Mouse (Mus musculus): ENCODE measurements at regions not wholly inside any gene's neighbourhood (a gene's known extent, or its start where the extent isn't known, plus 50 kb on each side); places are given as distances from the start of the nearest gene placed in this dataset.

- Histone ChIP-seq H3K27ac (ENCODE audit: low read length) (no peak overlapping the region), H3K4me1 (ENCODE audit: control insufficient read depth, insufficient read depth, low read length) (no peaks in the 10 kb centered on the region), H3K9me3 (ENCODE audit: control insufficient read depth, low read length) (no peaks in the 10 kb centered on the region), H3K4me3 (ENCODE audit: low read length) (no peak overlapping the region), H3K27me3 (replicated peaks; ENCODE audit: control insufficient read depth, insufficient read depth, low read length) (no peaks in the 10 kb centered on the region), H3K36me3 (ENCODE audit: control insufficient read depth, insufficient read depth, low read length) (no peaks in the 10 kb centered on the region), H3K4me2 (ENCODE audit: low read depth, low read length) (no peak overlapping the region), H3K9ac (ENCODE audit: low read depth, low read length) (no peak overlapping the region)
- 55% methylated on average over 1 of the region's 1 CpGs for whole genome bisulfite sequencing
- no peak for ATAC-seq
These were observed 369.0 kb upstream of the Klf6 start for GRCm38 (mm10) chr13:5492266-5492665.

DNA sequence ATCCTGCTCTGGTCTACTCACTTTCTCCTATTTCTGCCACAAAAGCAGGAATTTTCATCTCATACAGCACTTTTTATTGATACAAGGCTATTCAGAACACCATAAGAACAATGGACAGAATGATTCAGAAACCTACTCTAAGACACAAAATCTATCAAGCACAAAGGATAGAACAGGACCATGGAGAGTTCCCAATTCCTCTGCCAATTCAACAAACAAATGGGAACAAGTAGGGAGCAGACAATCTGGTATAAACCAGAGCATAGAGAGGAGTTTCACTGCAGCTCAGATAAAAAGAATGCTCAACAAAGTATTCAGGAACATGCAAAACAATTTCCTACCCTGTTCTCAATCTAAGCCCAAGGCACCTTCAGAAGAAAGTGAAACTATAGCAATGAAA is 363.7 kb upstream of the Klf6 start:
- H3K9me3 ChIP-seq (ENCODE audit: control insufficient read depth, low read length) = no peaks in the 10 kb centered on the region
- no peak overlapping the region for H3K4me3 ChIP-seq (ENCODE audit: low read length)
- no peaks in the 10 kb centered on the region for H3K4me1 ChIP-seq (ENCODE audit: control insufficient read depth, insufficient read depth, low read length)
- no peaks in the 10 kb centered on the region for H3K36me3 ChIP-seq (ENCODE audit: control insufficient read depth, insufficient read depth, low read length)
- H3K27ac ChIP-seq (ENCODE audit: low read length) = no peak overlapping the region
- no peak for ATAC-seq
- no peaks in the 10 kb centered on the region for H3K27me3 ChIP-seq (replicated peaks; ENCODE audit: control insufficient read depth, insufficient read depth, low read length)
- no peak overlapping the region for H3K4me2 ChIP-seq (ENCODE audit: low read depth, low read length)
- no peak overlapping the region for H3K9ac ChIP-seq (ENCODE audit: low read depth, low read length)

DNA sequence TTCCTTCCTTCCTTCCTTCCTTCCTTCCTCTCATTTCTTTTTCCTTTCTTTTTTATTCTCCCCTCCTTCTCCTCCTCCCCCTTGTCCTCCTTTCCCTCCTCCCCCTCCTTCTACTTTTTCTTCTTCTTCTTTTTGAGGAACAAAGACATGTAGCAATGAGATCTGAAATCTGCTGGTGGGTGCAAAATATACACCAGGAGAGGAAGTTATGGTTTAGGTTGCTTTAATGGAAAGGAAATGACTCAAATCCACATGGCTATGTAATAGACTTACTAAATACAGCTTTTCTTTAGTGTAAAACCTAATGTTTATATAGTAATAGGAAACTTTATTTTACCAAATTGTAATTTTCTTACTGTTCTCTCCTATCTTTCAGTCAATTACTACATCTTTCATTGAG is 349.5 kb upstream of the Klf6 start:
- no peaks in the 10 kb centered on the region for H3K36me3 ChIP-seq (ENCODE audit: control insufficient read depth, insufficient read depth, low read length)
- no peaks in the 10 kb centered on the region for H3K9me3 ChIP-seq (ENCODE audit: control insufficient read depth, low read length)
- no peaks in the 10 kb centered on the region for H3K4me1 ChIP-seq (ENCODE audit: control insufficient read depth, insufficient read depth, low read length)
- no peak for ATAC-seq
- H3K9ac ChIP-seq (ENCODE audit: low read depth, low read length) = no peak overlapping the region
- H3K4me2 ChIP-seq (ENCODE audit: low read depth, low read length) = no peak overlapping the region
- no peak overlapping the region for H3K4me3 ChIP-seq (ENCODE audit: low read length)
- no peak overlapping the region for H3K27ac ChIP-seq (ENCODE audit: low read length)
- no peaks in the 10 kb centered on the region for H3K27me3 ChIP-seq (replicated peaks; ENCODE audit: control insufficient read depth, insufficient read depth, low read length)

- Histone ChIP-seq H3K27ac (ENCODE audit: low read length) (no peak overlapping the region), H3K4me3 (ENCODE audit: low read length) (no peak overlapping the region), H3K27me3 (replicated peaks; ENCODE audit: control insufficient read depth, insufficient read depth, low read length) (no peaks in the 10 kb centered on the region), H3K4me2 (ENCODE audit: low read depth, low read length) (no peak overlapping the region), H3K36me3 (ENCODE audit: control insufficient read depth, insufficient read depth, low read length) (no peaks in the 10 kb centered on the region), H3K4me1 (ENCODE audit: control insufficient read depth, insufficient read depth, low read length) (no peaks in the 10 kb centered on the region), H3K9ac (ENCODE audit: low read depth, low read length) (no peak overlapping the region), H3K9me3 (ENCODE audit: control insufficient read depth, low read length) (no peaks in the 10 kb centered on the region)
- no peak for ATAC-seq
- 65% methylated on average over 2 of the region's 2 CpGs for WGBS
These were observed 345.7 kb upstream of the Klf6 start for GRCm38 (mm10) chr13:5515552-5515951.

DNA sequence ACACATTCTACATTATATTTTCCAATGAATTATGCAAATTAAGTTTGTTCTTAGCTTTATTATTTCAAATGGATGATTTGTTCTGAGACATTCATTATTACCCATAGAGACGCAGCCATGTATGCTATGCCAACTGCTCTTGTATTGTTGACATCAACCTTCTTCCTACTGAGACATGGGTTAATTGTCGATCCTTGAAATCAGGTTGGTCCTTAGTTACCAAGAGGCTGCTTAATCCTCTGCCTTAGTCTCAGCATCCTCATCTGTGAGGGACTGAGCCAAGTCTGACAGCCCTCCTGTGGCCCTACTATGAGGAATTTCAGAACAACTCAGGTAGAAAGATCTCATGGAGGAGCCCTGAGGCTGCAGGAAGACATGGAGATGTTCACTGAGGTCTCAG is 345.2 kb upstream of the Klf6 start:
- no peak overlapping the region for H3K4me3 ChIP-seq (ENCODE audit: low read length)
- H3K36me3 ChIP-seq (ENCODE audit: control insufficient read depth, insufficient read depth, low read length) = no peaks in the 10 kb centered on the region
- WGBS = 90% methylated on average over 2 of the region's 2 CpGs
- no peaks in the 10 kb centered on the region for H3K4me1 ChIP-seq (ENCODE audit: control insufficient read depth, insufficient read depth, low read length)
- H3K27me3 ChIP-seq (replicated peaks; ENCODE audit: control insufficient read depth, insufficient read depth, low read length) = no peaks in the 10 kb centered on the region
- ATAC-seq = no peak
- H3K4me2 ChIP-seq (ENCODE audit: low read depth, low read length) = no peak overlapping the region
- no peak overlapping the region for H3K27ac ChIP-seq (ENCODE audit: low read length)
- H3K9ac ChIP-seq (ENCODE audit: low read depth, low read length) = no peak overlapping the region
- H3K9me3 ChIP-seq (ENCODE audit: control insufficient read depth, low read length) = no peaks in the 10 kb centered on the region

GRCm38 (mm10) chr13:5519181-5519580 is 342.1 kb upstream of the Klf6 start:
- H3K4me2 ChIP-seq (ENCODE audit: low read depth, low read length) = no peak overlapping the region
- no peak overlapping the region for H3K4me3 ChIP-seq (ENCODE audit: low read length)
- no peak overlapping the region for H3K9ac ChIP-seq (ENCODE audit: low read depth, low read length)
- H3K27me3 ChIP-seq (replicated peaks; ENCODE audit: control insufficient read depth, insufficient read depth, low read length) = no peaks in the 10 kb centered on the region
- no peak overlapping the region for H3K27ac ChIP-seq (ENCODE audit: low read length)
- 89% methylated on average over 1 of the region's 1 CpGs for WGBS
- no peak for ATAC-seq
- H3K36me3 ChIP-seq (ENCODE audit: control insufficient read depth, insufficient read depth, low read length) = no peaks in the 10 kb centered on the region
- H3K4me1 ChIP-seq (ENCODE audit: control insufficient read depth, insufficient read depth, low read length) = no peaks in the 10 kb centered on the region
- no peaks in the 10 kb centered on the region for H3K9me3 ChIP-seq (ENCODE audit: control insufficient read depth, low read length)

- Histone ChIP-seq H3K36me3 (ENCODE audit: control insufficient read depth, insufficient read depth, low read length) (no peaks in the 10 kb centered on the region), H3K4me2 (ENCODE audit: low read depth, low read length) (no peak overlapping the region), H3K9ac (ENCODE audit: low read depth, low read length) (no peak overlapping the region), H3K9me3 (ENCODE audit: control insufficient read depth, low read length) (no peaks in the 10 kb centered on the region), H3K4me1 (ENCODE audit: control insufficient read depth, insufficient read depth, low read length) (no peaks in the 10 kb centered on the region), H3K4me3 (ENCODE audit: low read length) (no peak overlapping the region), H3K27me3 (replicated peaks; ENCODE audit: control insufficient read depth, insufficient read depth, low read length) (no peaks in the 10 kb centered on the region), H3K27ac (ENCODE audit: low read length) (no peak overlapping the region)
- WGBS = 46% methylated on average over 1 of the region's 1 CpGs
- ATAC-seq = no peak
These were observed 341.7 kb upstream of the Klf6 start for GRCm38 (mm10) chr13:5519600-5519999.

DNA sequence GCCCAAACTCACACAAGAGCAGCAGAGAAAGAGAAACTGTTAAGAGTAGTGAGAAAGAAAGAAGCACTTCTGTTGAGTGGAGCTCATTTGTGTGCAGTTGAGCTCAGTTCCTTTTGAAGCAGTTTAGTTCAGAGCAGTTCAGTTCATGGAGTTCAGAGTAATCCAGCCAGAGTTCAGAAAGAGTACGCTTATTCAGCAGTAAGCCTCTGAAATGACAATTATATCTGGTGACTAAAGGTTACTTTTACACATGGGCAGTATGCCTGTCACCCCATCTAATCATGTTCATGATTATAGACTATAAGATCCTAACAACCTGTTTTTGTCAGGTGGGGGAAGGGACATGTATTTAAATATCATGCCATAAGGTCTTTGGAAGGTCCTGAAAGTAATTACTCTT is 333.9 kb upstream of the Klf6 start:
- no peak overlapping the region for H3K9ac ChIP-seq (ENCODE audit: low read depth, low read length)
- no peaks in the 10 kb centered on the region for H3K9me3 ChIP-seq (ENCODE audit: control insufficient read depth, low read length)
- no peak overlapping the region for H3K4me2 ChIP-seq (ENCODE audit: low read depth, low read length)
- no peaks in the 10 kb centered on the region for H3K36me3 ChIP-seq (ENCODE audit: control insufficient read depth, insufficient read depth, low read length)
- ATAC-seq = no peak
- H3K27ac ChIP-seq (ENCODE audit: low read length) = no peak overlapping the region
- H3K4me3 ChIP-seq (ENCODE audit: low read length) = no peak overlapping the region
- H3K27me3 ChIP-seq (replicated peaks; ENCODE audit: control insufficient read depth, insufficient read depth, low read length) = no peaks in the 10 kb centered on the region
- H3K4me1 ChIP-seq (ENCODE audit: control insufficient read depth, insufficient read depth, low read length) = no peaks in the 10 kb centered on the region
- 70% methylated on average over 1 of the region's 1 CpGs for WGBS

GRCm38 (mm10) chr13:5540321-5540720 is 321.0 kb upstream of the Klf6 start:
- Histone ChIP-seq H3K4me3 (ENCODE audit: low read length) (no peak overlapping the region), H3K9ac (ENCODE audit: low read depth, low read length) (no peak overlapping the region), H3K4me2 (ENCODE audit: low read depth, low read length) (no peak overlapping the region), H3K36me3 (ENCODE audit: control insufficient read depth, insufficient read depth, low read length) (no peaks in the 10 kb centered on the region), H3K4me1 (ENCODE audit: control insufficient read depth, insufficient read depth, low read length) (no peaks in the 10 kb centered on the region), H3K9me3 (ENCODE audit: control insufficient read depth, low read length) (no peaks in the 10 kb centered on the region), H3K27me3 (replicated peaks; ENCODE audit: control insufficient read depth, insufficient read depth, low read length) (no peaks in the 10 kb centered on the region), H3K27ac (ENCODE audit: low read length) (no peak overlapping the region)
- no peak for ATAC-seq
- 50% methylated on average over 1 of the region's 1 CpGs for WGBS

GRCm38 (mm10) chr13:5545521-5545920 is 315.8 kb upstream of the Klf6 start:
- Histone ChIP-seq H3K36me3 (ENCODE audit: control insufficient read depth, insufficient read depth, low read length) (no peaks in the 10 kb centered on the region), H3K9ac (ENCODE audit: low read depth, low read length) (no peak overlapping the region), H3K27ac (ENCODE audit: low read length) (no peak overlapping the region), H3K4me3 (ENCODE audit: low read length) (no peak overlapping the region), H3K4me2 (ENCODE audit: low read depth, low read length) (no peak overlapping the region), H3K4me1 (ENCODE audit: control insufficient read depth, insufficient read depth, low read length) (no peaks in the 10 kb centered on the region), H3K27me3 (replicated peaks; ENCODE audit: control insufficient read depth, insufficient read depth, low read length) (no peaks in the 10 kb centered on the region), H3K9me3 (ENCODE audit: control insufficient read depth, low read length) (no peaks in the 10 kb centered on the region)
- ATAC-seq = no peak
